Mouse (Mus musculus) intestine, embryonic 15.5 days (tissue): ENCODE results near the gene Txndc5. TPM values are rescaled to one million over a fixed set of nuclear protein-coding genes. Genes with fewer than 3 reads are reported as not detected.
A peak's percentile ranks its signal among the peaks of the same experiment; 100 is the strongest.

Experiments used
- ATAC-seq: fragments of 200-750 bp; cut with Nextera tagmentation; 2 replicates; pipeline ENCODE4 v1.8.0; 2017; ENCODE audit warnings: moderate TSS enrichment, moderate library complexity
- H3K27ac ChIP-seq: fragments of 300-500 bp; sonication (generic); 2 replicates; pipeline ENCODE4 v1.5.1; 2015; ENCODE audit warnings: mild to moderate bottlenecking, inconsistent platforms
- H3K27me3 ChIP-seq: fragments of 300-500 bp; sonication (generic); replicated peaks from 2 replicates; pipeline ENCODE4 v1.6.1; 2015; ENCODE audit warnings: inconsistent platforms
- H3K36me3 ChIP-seq: fragments of 300-500 bp; sonication (generic); 2 replicates; pipeline ENCODE4 v1.6.1; 2015; ENCODE audit warnings: inconsistent platforms
- H3K4me1 ChIP-seq: fragments of 300-500 bp; sonication (generic); replicated peaks from 2 replicates; pipeline ENCODE4 v1.6.1; 2015; ENCODE audit warnings: inconsistent platforms
- H3K4me2 ChIP-seq: fragments of 300-500 bp; sonication (generic); replicated peaks from 2 replicates; pipeline ENCODE4 v1.6.1; 2015; ENCODE audit warnings: mild to moderate bottlenecking, inconsistent platforms
- H3K4me3 ChIP-seq: fragments of 300-500 bp; sonication (generic); replicated peaks from 2 replicates; pipeline ENCODE4 v1.5.1; 2015; ENCODE audit warnings: inconsistent platforms
- H3K9ac ChIP-seq: fragments of 300-500 bp; sonication (generic); 2 replicates; pipeline ENCODE4 v1.6.1; 2015; ENCODE audit warnings: inconsistent platforms
- H3K9me3 ChIP-seq: fragments of 300-500 bp; sonication (generic); 2 replicates; pipeline ENCODE4 v1.6.1; 2016; ENCODE audit warnings: inconsistent platforms
- WGBS: fragments of 180-500 bp; shearing (Covaris S2); methylation state at CpG from one replicate; pipeline ENCODE4 v1.1.7; 2015; 5-methylcytosine and 5-hydroxymethylcytosine counted together
- polyA plus RNA-seq: library from polyadenylated mRNA; unstranded; fragments of >200 nt; fragmentation: Nextera tagmentation; extraction: Ambion mirVana; gene quantifications from 2 replicates; pipeline ENCODE4 v1.2.1, GENCODE M21; 2015

Gene Txndc5
- polyA plus RNA-seq, 1 experiment from 2014 or later: 245 TPM

- WGBS: 83% methylated on average over 4 of the region's 4 CpGs
- H3K4me2 ChIP-seq: no peak overlapping the region
- H3K4me1 ChIP-seq: peaks cover 14% of the 10 kb centered on the region
- H3K27ac ChIP-seq: no peak overlapping the region
- H3K27me3 ChIP-seq: no peaks in the 10 kb centered on the region
- no peaks in the 10 kb centered on the region for H3K9me3 ChIP-seq
- no peak for ATAC-seq
- no peak overlapping the region for H3K9ac ChIP-seq
- peaks cover 32% of the 10 kb centered on the region for H3K36me3 ChIP-seq
- H3K4me3 ChIP-seq: no peak overlapping the region
These were observed 6.5 kb downstream of the Txndc5 start for GRCm38 (mm10) chr13:38522056-38522654.

DNA sequence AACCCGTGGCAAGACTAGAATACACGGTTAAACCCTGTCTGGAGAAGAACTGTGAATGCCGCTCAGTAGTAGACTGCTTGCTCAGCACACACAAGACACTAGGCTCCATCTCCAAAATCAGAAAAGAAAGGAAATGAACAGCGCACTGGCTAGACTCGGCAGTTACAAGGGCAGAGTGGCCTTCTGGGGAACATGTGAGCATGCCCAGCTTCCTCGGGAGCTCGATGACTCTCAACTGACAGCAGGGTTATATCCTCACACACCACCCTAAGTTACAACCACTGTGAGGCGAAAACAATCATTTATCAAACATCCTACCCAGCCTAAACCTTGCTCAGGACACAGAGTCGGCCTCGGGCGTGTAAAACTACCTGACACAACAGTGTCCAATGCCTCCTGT, 8.3 kb downstream of the Txndc5 start:
- Histone ChIP-seq H3K4me1 (0 out of 2 replicates have a peak, but pooled peaks cover 4% of the 10 kb centered on the region), H3K9me3 (no peaks in the 10 kb centered on the region), H3K27me3 (no peaks in the 10 kb centered on the region), H3K27ac (no peak overlapping the region), H3K36me3 (peaks cover 32% of the 10 kb centered on the region), H3K4me3 (no peak overlapping the region), H3K9ac (no peak overlapping the region), H3K4me2 (no peak overlapping the region)
- 90% methylated on average over 11 of the region's 11 CpGs for WGBS
- no peak for ATAC-seq

- Histone ChIP-seq H3K4me3 (no peak overlapping the region), H3K9me3 (no peaks in the 10 kb centered on the region), H3K9ac (no peak overlapping the region), H3K27me3 (no peaks in the 10 kb centered on the region), H3K36me3 (peaks cover 43% of the 10 kb centered on the region), H3K27ac (no peak overlapping the region), H3K4me2 (no peak overlapping the region), H3K4me1 (no peaks in the 10 kb centered on the region)
- no peak for ATAC-seq
- 85% methylated on average over 11 of the region's 11 CpGs for WGBS
These were observed 12.0 kb downstream of the Txndc5 start for GRCm38 (mm10) chr13:38516582-38516981.

DNA sequence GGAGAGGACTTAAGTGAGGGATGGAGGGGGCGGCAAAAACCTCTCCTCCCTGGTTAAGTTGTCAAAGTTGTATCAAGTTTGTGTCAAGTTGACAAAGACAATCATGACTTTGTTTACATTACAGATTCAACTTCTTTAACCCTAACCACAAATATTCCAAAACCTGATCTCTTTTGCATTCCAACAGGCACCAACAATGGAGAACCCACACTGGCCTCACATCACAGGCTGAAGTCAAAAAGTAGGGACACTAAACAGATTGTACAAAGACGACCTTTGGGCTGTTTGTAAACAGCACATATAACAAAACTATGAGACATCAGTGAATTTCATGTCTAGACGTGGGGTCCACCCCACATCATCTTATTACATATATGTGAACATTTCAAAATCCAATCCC, 12.8 kb downstream of the Txndc5 start:
- peak; percentile 27; the same call in 1 of the 2 replicates for ATAC-seq
- WGBS: 61% methylated on average over 3 of the region's 3 CpGs
- Histone ChIP-seq H3K27ac (no peak overlapping the region), H3K4me2 (no peak overlapping the region), H3K4me1 (no peaks in the 10 kb centered on the region), H3K4me3 (no peak overlapping the region), H3K9me3 (no peaks in the 10 kb centered on the region), H3K9ac (no peak overlapping the region), H3K27me3 (no peaks in the 10 kb centered on the region), H3K36me3 (peaks cover 40% of the 10 kb centered on the region)

- Histone ChIP-seq H3K4me3 (no peak overlapping the region), H3K36me3 (peaks cover 41% of the 10 kb centered on the region), H3K4me2 (no peak overlapping the region), H3K27ac (no peak overlapping the region), H3K9ac (no peak overlapping the region), H3K27me3 (no peaks in the 10 kb centered on the region), H3K4me1 (no peaks in the 10 kb centered on the region), H3K9me3 (no peaks in the 10 kb centered on the region)
- peak; percentile 80 for ATAC-seq
- WGBS: 69% methylated on average over 2 of the region's 2 CpGs
These were observed 13.2 kb downstream of the Txndc5 start for GRCm38 (mm10) chr13:38515431-38515830.

GRCm38 (mm10) chr13:38513921-38514320, 14.7 kb downstream of the Txndc5 start:
- 91% methylated on average over 7 of the region's 7 CpGs for WGBS
- Histone ChIP-seq H3K9me3 (no peaks in the 10 kb centered on the region), H3K27me3 (no peaks in the 10 kb centered on the region), H3K27ac (no peak overlapping the region), H3K4me2 (no peak overlapping the region), H3K4me3 (no peak overlapping the region), H3K9ac (no peak overlapping the region), H3K4me1 (no peaks in the 10 kb centered on the region), H3K36me3 (peaks cover 41% of the 10 kb centered on the region)
- no peak for ATAC-seq

DNA sequence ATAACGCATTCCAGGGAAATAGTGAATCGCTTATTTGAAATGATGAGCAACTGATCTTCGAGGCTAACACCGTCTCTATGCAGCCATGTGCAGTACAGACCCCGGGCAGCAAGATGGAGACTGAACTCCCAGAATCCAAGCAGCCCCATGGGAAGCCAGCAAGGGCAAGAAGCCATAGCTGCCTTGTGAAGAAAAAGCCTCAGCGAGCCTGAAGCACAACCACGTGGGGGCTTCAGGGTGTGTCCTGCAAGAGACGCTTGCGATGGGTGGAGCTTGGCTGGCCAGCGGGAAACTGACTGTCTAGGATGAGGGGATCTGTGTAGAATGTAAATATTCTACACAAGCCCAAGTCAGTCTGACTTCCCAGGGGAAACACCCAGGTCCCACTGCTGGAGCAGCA, 16.6 kb downstream of the Txndc5 start:
- H3K9ac ChIP-seq: no peak overlapping the region
- no peak overlapping the region for H3K4me2 ChIP-seq
- no peaks in the 10 kb centered on the region for H3K27me3 ChIP-seq
- H3K36me3 ChIP-seq: peaks cover 39% of the 10 kb centered on the region
- H3K4me1 ChIP-seq: no peaks in the 10 kb centered on the region
- no peak overlapping the region for H3K27ac ChIP-seq
- 76% methylated on average over 10 of the region's 10 CpGs for WGBS
- no peak for ATAC-seq
- H3K4me3 ChIP-seq: no peak overlapping the region
- no peaks in the 10 kb centered on the region for H3K9me3 ChIP-seq

DNA sequence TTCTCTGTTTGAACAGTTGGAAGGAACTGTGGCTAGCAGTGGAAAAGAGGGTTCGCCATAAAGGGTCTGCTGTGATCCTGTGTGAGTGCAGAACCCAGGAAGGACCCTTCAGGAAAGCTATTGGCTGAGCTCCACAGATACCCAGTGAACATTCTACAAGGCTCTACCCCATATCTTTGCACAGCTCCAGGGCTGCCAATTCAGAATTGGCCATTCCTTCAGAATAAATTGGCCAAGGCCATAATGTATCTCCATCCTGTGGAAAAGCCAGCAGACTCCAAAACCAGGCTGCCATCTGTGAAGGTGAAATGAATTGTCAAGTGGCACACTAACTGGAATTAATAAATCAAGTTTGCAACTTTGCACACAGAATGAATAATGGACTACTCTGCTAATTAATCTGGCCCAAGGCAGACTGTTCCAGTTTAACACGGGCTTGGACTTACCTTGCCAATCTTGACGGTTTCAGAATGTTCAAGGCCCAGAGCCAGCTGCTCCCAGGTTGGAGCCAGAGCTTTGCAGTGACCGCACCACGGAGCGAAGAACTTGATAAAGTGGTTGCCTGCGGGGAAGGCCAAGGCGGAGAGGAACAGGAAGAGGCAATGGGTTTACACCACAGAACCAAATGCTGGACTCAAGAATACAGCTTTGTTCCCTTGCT, 18.8 kb downstream of the Txndc5 start:
- H3K36me3 ChIP-seq: peaks cover 52% of the 10 kb centered on the region
- no peaks in the 10 kb centered on the region for H3K4me1 ChIP-seq
- no peak for ATAC-seq
- H3K4me2 ChIP-seq: no peak overlapping the region
- no peak overlapping the region for H3K4me3 ChIP-seq
- no peaks in the 10 kb centered on the region for H3K9me3 ChIP-seq
- H3K27me3 ChIP-seq: no peaks in the 10 kb centered on the region
- WGBS: 90% methylated on average over 8 of the region's 8 CpGs
- H3K9ac ChIP-seq: no peak overlapping the region
- H3K27ac ChIP-seq: no peak overlapping the region

DNA sequence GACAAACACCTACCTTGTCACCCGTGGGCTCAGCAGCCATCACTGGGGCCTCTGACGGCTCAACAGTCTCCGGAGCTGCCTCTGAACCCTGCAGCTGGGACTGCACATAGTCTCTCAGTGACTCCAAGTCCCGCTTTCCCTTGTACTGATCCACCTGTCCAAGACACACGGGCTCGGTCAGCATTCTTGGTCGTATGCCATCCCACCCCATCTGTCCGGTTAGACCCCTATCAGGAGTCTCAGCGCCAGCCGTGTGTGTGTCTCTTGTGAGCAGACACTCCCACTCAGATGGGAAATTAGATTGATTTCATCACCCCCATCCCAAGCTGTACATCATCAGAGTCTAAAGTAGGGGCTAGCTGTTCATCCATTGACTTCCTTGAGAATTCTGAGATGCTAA, 21.7 kb downstream of the Txndc5 start:
- WGBS: 93% methylated on average over 10 of the region's 10 CpGs
- peaks cover 56% of the 10 kb centered on the region for H3K36me3 ChIP-seq
- H3K4me3 ChIP-seq: no peak overlapping the region
- no peak for ATAC-seq
- H3K27ac ChIP-seq: no peak overlapping the region
- no peaks in the 10 kb centered on the region for H3K27me3 ChIP-seq
- H3K9ac ChIP-seq: no peak overlapping the region
- no peaks in the 10 kb centered on the region for H3K4me1 ChIP-seq
- no peak overlapping the region for H3K4me2 ChIP-seq
- H3K9me3 ChIP-seq: no peaks in the 10 kb centered on the region

- ATAC-seq: no peak; the same call in 1 of the 2 replicates
- no peaks in the 10 kb centered on the region for H3K9me3 ChIP-seq
- no peak overlapping the region for H3K9ac ChIP-seq
- no peak overlapping the region for H3K27ac ChIP-seq
- no peaks in the 10 kb centered on the region for H3K27me3 ChIP-seq
- H3K4me2 ChIP-seq: no peak overlapping the region
- peaks cover 60% of the 10 kb centered on the region for H3K36me3 ChIP-seq
- no peaks in the 10 kb centered on the region for H3K4me1 ChIP-seq
- H3K4me3 ChIP-seq: no peak overlapping the region
- 83% methylated on average over 8 of the region's 8 CpGs for WGBS
These were observed 22.3 kb downstream of the Txndc5 start for GRCm38 (mm10) chr13:38506320-38506719.

- ATAC-seq: no peak; the same call in 1 of the 2 replicates
- Histone ChIP-seq H3K4me1 (no peaks in the 10 kb centered on the region), H3K27ac (no peak overlapping the region), H3K4me2 (no peak overlapping the region), H3K9ac (no peak overlapping the region), H3K9me3 (no peaks in the 10 kb centered on the region), H3K36me3 (peaks cover 57% of the 10 kb centered on the region), H3K27me3 (no peaks in the 10 kb centered on the region), H3K4me3 (no peak overlapping the region)
- 86% methylated on average over 14 of the region's 14 CpGs for WGBS
These were observed 25.3 kb downstream of the Txndc5 start for GRCm38 (mm10) chr13:38503137-38503849.

GRCm38 (mm10) chr13:38501314-38501713, 27.3 kb downstream of the Txndc5 start:
- Histone ChIP-seq H3K36me3 (peaks cover 43% of the 10 kb centered on the region), H3K9me3 (no peaks in the 10 kb centered on the region), H3K4me2 (no peak overlapping the region), H3K27ac (no peak overlapping the region), H3K4me3 (no peak overlapping the region), H3K9ac (no peak overlapping the region), H3K27me3 (no peaks in the 10 kb centered on the region), H3K4me1 (no peaks in the 10 kb centered on the region)
- 86% methylated on average over 12 of the region's 12 CpGs for WGBS
- ATAC-seq: no peak
